Mouse (Mus musculus): Measurements from ENCODE around the gene Rbms3. TPM values are rescaled to one million over a fixed set of nuclear protein-coding genes. Genes with fewer than 3 reads are reported as not detected.

Rbms3 gene
- total RNA-seq, 2 experiments from 2014 or later = not detected

GRCm38 (mm10) chr9:116674191-116674590 lies 955.5 kb downstream of the Rbms3 start:
- ATAC-seq (replicated peaks; ENCODE audit: poor library complexity) = no peak

- no peak for ATAC-seq (replicated peaks; ENCODE audit: poor library complexity)
Measured at GRCm38 (mm10) chr9:116661026-116661425, 968.7 kb downstream of the Rbms3 start.

- no peak for ATAC-seq (replicated peaks; ENCODE audit: poor library complexity)
Measured at GRCm38 (mm10) chr9:116659936-116660335, 969.8 kb downstream of the Rbms3 start.

GRCm38 (mm10) chr9:116657141-116657540 lies 972.6 kb downstream of the Rbms3 start:
- no peak for ATAC-seq (replicated peaks; ENCODE audit: poor library complexity)

- no peak for ATAC-seq (replicated peaks; ENCODE audit: poor library complexity)
Measured at GRCm38 (mm10) chr9:116651414-116651813, 978.3 kb downstream of the Rbms3 start.

- no peak for ATAC-seq (replicated peaks; ENCODE audit: poor library complexity)
Measured at GRCm38 (mm10) chr9:116649955-116650354, 979.8 kb downstream of the Rbms3 start.

- no peak for ATAC-seq (replicated peaks; ENCODE audit: poor library complexity)
Measured at GRCm38 (mm10) chr9:116649086-116649792, 980.5 kb downstream of the Rbms3 start.

GRCm38 (mm10) chr9:116644616-116645015 lies 985.1 kb downstream of the Rbms3 start:
- no peak for ATAC-seq (replicated peaks; ENCODE audit: poor library complexity)

- ATAC-seq (replicated peaks; ENCODE audit: poor library complexity) = no peak
Measured at GRCm38 (mm10) chr9:116640302-116640679, 989.4 kb downstream of the Rbms3 start.

GRCm38 (mm10) chr9:116639597-116640301 lies 990.0 kb downstream of the Rbms3 start:
- ATAC-seq (replicated peaks; ENCODE audit: poor library complexity) = no peak

- ATAC-seq (replicated peaks; ENCODE audit: poor library complexity) = no peak
Measured at GRCm38 (mm10) chr9:116633786-116634185, 995.9 kb downstream of the Rbms3 start.

GRCm38 (mm10) chr9:116633075-116633474 lies 996.6 kb downstream of the Rbms3 start:
- no peak for ATAC-seq (replicated peaks; ENCODE audit: poor library complexity)

GRCm38 (mm10) chr9:116631816-116632215 lies 997.9 kb downstream of the Rbms3 start:
- ATAC-seq (replicated peaks; ENCODE audit: poor library complexity) = no peak

- ATAC-seq (replicated peaks; ENCODE audit: poor library complexity) = no peak
Measured at GRCm38 (mm10) chr9:116630805-116631204, 998.9 kb downstream of the Rbms3 start.

GRCm38 (mm10) chr9:116620434-116620833 lies 1009.3 kb downstream of the Rbms3 start:
- no peak for ATAC-seq (replicated peaks; ENCODE audit: poor library complexity)

GRCm38 (mm10) chr9:116618886-116619285 lies 1010.8 kb downstream of the Rbms3 start:
- ATAC-seq (replicated peaks; ENCODE audit: poor library complexity) = no peak

- no peak for ATAC-seq (replicated peaks; ENCODE audit: poor library complexity)
Measured at GRCm38 (mm10) chr9:116613276-116613675, 1016.4 kb downstream of the Rbms3 start.

- ATAC-seq (replicated peaks; ENCODE audit: poor library complexity) = no peak
Measured at GRCm38 (mm10) chr9:116596046-116596445, 1033.7 kb downstream of the Rbms3 start.

GRCm38 (mm10) chr9:116592486-116592885 lies 1037.2 kb downstream of the Rbms3 start:
- no peak for ATAC-seq (replicated peaks; ENCODE audit: poor library complexity)

GRCm38 (mm10) chr9:116591071-116591470 lies 1038.6 kb downstream of the Rbms3 start:
- ATAC-seq (replicated peaks; ENCODE audit: poor library complexity) = no peak

GRCm38 (mm10) chr9:116569680-116570079 lies 1060.0 kb downstream of the Rbms3 start:
- no peak for ATAC-seq (replicated peaks; ENCODE audit: poor library complexity)

- ATAC-seq (replicated peaks; ENCODE audit: poor library complexity) = no peak
Measured at GRCm38 (mm10) chr9:116566711-116567110, 1063.0 kb downstream of the Rbms3 start.
